Mouse (Mus musculus): ENCODE results near the gene 6430550D23Rik.

- TF ChIP-seq POLR2A (IDR thresholded peaks at IDR 0.05; ENCODE audit: borderline replicate concordance, extremely low read depth, low read depth, low read length) = no peak
- TF ChIP-seq CTCF (IDR thresholded peaks at IDR 0.05; ENCODE audit: insufficient read depth, low read length) = peak; percentile 20; the same call in 1 of the 2 replicates
Measured at GRCm38 (mm10) chr2:155952006-155952405, 55.8 kb downstream of the 6430550D23Rik start.

Data from lung, adult 2 months (tissue).